Mouse (Mus musculus): ENCODE results near the gene Minpp1. TPM values are rescaled to one million over a fixed set of nuclear protein-coding genes. Genes with fewer than 3 reads are reported as not detected.
"Not testable (repeated sequence)": the region's sequence is repeated elsewhere in the genome, so short reads cannot be mapped to it uniquely, and the experiment has no call there.

Gene Minpp1
- polyA plus RNA-seq, 1 experiment from 2014 or later = 51.3 TPM

DNA sequence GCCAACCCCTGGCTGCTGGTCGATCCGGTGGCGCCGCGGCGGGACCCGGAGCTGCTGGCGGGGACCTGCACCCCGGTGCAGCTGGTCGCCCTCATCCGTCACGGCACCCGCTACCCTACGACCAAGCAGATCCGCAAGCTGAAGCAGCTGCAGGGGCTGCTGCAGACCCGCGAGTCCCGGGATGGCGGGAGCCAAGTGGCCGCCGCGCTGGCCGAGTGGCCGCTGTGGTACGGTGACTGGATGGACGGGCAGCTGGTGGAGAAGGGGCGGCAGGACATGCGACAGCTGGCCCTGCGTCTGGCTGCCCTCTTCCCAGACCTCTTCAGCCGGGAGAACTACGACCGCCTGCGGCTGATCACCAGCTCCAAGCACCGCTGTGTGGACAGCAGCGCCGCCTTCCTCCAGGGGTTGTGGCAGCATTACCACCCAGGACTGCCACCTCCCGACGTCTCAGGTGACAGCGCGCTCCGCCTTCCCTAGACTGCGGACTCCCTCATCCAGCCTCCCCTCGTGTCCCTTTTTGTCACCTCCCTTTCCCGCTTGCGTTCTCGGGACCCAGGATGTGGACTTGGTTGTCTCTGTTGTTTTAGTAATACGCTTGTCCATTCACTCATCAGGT lies 646 bp downstream of the Minpp1 start:
- not testable (repeated sequence) for H3K27me3 ChIP-seq (ENCODE audit: control insufficient read depth, insufficient read depth, low read depth, low read length); H3K36me3 ChIP-seq (ENCODE audit: control insufficient read depth, insufficient read depth, low read length); H3K9me3 ChIP-seq (ENCODE audit: control insufficient read depth, low read length)
- H3K4me1 ChIP-seq (replicated peaks; ENCODE audit: control insufficient read depth, insufficient read depth, low read length) = peaks cover 18% of the 10 kb centered on the region
- peak overlapping the region; percentile 90 for H3K4me2 ChIP-seq (ENCODE audit: low read depth, low read length)
- H3K27ac ChIP-seq (ENCODE audit: low read length) = peak overlapping the region; percentile 82
- peak; percentile 91 for ATAC-seq (ENCODE audit: low read depth)
- H3K4me3 ChIP-seq (ENCODE audit: low read length) = peak overlapping the region; percentile 87
- under 1% methylated on average over 33 of the region's 47 CpGs for WGBS
- peak overlapping the region; percentile 86 for H3K9ac ChIP-seq (ENCODE audit: low read length)

DNA sequence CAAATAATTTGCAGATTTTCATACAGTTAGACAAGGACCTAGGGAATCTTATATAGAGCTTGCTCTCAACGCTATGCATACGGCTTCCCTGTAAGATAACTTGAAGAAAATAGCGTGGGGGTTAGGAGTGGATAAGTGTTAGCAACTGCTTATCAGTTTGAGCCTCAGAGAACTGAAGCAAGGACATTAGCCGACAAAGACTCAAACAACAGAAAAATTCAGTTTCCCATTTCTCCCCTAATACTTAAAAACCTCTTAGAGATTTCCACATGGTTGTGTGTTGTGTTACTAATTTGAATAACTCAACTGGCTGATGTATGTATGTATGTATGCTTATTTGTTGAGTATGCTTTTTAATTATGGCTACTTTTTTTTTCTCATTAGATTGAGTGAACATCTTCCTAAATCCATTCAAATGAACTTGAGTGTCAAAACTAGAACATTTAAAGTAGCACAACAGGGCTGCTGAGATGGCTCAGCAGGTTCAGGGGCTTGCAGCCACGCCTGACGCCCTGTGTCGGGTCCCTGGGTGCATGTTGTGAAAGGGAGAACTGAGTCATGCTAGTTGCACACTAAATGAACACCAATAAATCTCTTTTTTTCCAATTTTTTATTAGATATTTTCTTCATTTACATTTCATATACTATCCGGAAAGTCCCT lies 2.2 kb downstream of the Minpp1 start:
- Histone ChIP-seq H3K4me3 (ENCODE audit: low read length) (peak overlapping the region; percentile 87; the same call in 1 of the 2 replicates), H3K36me3 (ENCODE audit: control insufficient read depth, insufficient read depth, low read length) (peaks cover 3% of the 10 kb centered on the region; the same call in 1 of the 2 replicates)

DNA sequence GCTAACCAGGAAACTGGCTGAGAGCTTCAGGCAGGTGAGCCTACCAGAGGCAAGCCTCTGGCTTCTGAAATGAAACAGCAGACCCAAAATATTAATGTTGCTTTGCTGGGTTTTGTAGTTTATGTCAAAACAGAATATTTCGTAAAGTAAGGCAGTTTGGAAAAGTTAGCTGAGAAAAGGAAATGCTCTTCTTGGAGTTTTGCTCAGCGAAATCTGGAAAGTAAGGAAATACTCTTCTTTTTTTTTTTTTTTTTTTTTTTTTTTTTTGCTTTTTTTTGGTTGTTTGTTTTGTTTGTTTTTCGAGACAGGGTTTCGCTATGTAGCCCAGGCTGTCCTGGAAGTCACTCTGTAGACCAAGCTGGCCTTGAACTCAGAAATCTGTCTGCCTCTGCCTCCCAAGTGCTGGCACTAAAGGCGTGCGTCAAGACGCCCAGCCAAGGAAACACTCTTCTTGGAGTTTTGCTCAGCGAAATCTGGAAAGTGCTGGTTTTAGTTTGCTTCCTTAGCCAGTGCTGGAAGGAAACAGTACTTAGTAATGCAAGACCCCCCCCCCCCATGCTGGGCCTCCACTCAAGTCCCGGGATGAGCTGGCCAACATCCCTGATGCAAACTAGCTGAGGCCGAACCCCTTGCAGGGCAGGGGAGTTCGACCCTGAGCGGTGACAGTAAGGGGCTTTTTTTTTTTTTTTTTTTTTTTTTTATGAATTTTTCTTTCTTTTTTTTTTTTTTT lies 3.8 kb downstream of the Minpp1 start:
- Histone ChIP-seq H3K9me3 (ENCODE audit: control insufficient read depth, low read length) (no peaks in the 10 kb centered on the region), H3K4me2 (ENCODE audit: low read depth, low read length) (no peak overlapping the region)

More for the DNA sequence above, 2.2 kb downstream of the Minpp1 start:
- no peaks in the 10 kb centered on the region for H3K9me3 ChIP-seq (ENCODE audit: control insufficient read depth, low read length)
- no peaks in the 10 kb centered on the region for H3K27me3 ChIP-seq (ENCODE audit: control insufficient read depth, insufficient read depth, low read depth, low read length)
- H3K27ac ChIP-seq (ENCODE audit: low read length) = no peak overlapping the region
- H3K4me2 ChIP-seq (ENCODE audit: low read depth, low read length) = peak overlapping the region; percentile 90; the same call in 1 of the 2 replicates
- WGBS = 80% methylated on average over 8 of the region's 8 CpGs
- peaks cover 18% of the 10 kb centered on the region for H3K4me1 ChIP-seq (replicated peaks; ENCODE audit: control insufficient read depth, insufficient read depth, low read length)
- H3K9ac ChIP-seq (ENCODE audit: low read length) = 0 out of 2 replicates have a peak overlapping the region, but pooled peaks have one; percentile 24
- ATAC-seq (ENCODE audit: low read depth) = no peak

DNA sequence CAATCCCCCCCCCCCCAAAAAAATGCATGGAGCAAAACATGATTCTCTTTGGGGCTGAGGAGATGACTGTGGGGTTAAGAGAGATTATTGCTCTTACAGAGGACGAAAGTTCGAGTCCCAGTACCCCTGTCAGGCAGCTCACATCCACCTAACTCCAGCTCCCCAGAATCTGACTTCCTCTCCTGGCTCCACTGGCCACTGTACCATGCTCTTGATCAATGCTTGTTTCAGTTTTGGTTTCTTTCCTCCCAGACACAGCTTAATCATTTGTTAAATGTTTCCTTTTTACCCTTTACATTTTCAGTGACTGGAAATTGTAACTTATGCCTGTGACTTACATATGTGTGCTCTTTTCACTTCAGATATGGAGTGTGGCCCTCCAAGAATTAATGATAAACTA lies 5.4 kb downstream of the Minpp1 start:
- H3K4me1 ChIP-seq (replicated peaks; ENCODE audit: control insufficient read depth, insufficient read depth, low read length) = peaks cover 12% of the 10 kb centered on the region
- H3K9ac ChIP-seq (ENCODE audit: low read length) = no peak overlapping the region
- H3K9me3 ChIP-seq (ENCODE audit: control insufficient read depth, low read length) = no peaks in the 10 kb centered on the region
- peaks cover 6% of the 10 kb centered on the region; the same call in 1 of the 2 replicates for H3K36me3 ChIP-seq (ENCODE audit: control insufficient read depth, insufficient read depth, low read length)
- 100% methylated on average over 2 of the region's 2 CpGs for WGBS
- no peaks in the 10 kb centered on the region for H3K27me3 ChIP-seq (ENCODE audit: control insufficient read depth, insufficient read depth, low read depth, low read length)
- H3K27ac ChIP-seq (ENCODE audit: low read length) = no peak overlapping the region
- no peak for ATAC-seq (ENCODE audit: low read depth)
- H3K4me2 ChIP-seq (ENCODE audit: low read depth, low read length) = no peak overlapping the region
- no peak overlapping the region for H3K4me3 ChIP-seq (ENCODE audit: low read length)

More for the DNA sequence above, 3.8 kb downstream of the Minpp1 start:
- no peak for ATAC-seq (ENCODE audit: low read depth)
- no peak overlapping the region for H3K9ac ChIP-seq (ENCODE audit: low read length)
- no peaks in the 10 kb centered on the region for H3K27me3 ChIP-seq (ENCODE audit: control insufficient read depth, insufficient read depth, low read depth, low read length)
- H3K4me1 ChIP-seq (replicated peaks; ENCODE audit: control insufficient read depth, insufficient read depth, low read length) = peaks cover 18% of the 10 kb centered on the region
- peaks cover 3% of the 10 kb centered on the region; the same call in 1 of the 2 replicates for H3K36me3 ChIP-seq (ENCODE audit: control insufficient read depth, insufficient read depth, low read length)
- H3K27ac ChIP-seq (ENCODE audit: low read length) = no peak overlapping the region
- H3K4me3 ChIP-seq (ENCODE audit: low read length) = no peak overlapping the region
- WGBS = 86% methylated on average over 12 of the region's 12 CpGs

DNA sequence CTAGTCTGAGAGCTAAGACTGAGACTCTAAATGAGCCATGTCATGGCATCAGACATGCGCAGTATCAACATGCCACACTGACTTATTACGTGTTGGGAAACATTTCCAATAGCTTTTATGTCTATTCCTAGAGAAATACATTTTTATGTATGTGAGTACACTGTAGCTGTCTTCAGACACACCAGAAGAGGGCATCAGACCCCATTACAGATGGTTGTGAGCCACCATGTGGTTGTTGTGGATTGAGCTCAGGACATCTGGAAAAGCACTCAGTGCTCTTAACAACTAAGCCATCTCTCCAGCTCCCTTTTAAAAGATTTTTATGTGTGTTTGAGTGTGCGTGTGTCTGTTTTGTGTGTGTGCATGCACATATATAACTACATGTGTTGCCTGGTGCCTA lies 6.8 kb downstream of the Minpp1 start:
- Histone ChIP-seq H3K4me3 (ENCODE audit: low read length) (no peak overlapping the region), H3K36me3 (ENCODE audit: control insufficient read depth, insufficient read depth, low read length) (peaks cover 6% of the 10 kb centered on the region; the same call in 1 of the 2 replicates), H3K4me2 (ENCODE audit: low read depth, low read length) (no peak overlapping the region), H3K9ac (ENCODE audit: low read length) (no peak overlapping the region), H3K9me3 (ENCODE audit: control insufficient read depth, low read length) (no peaks in the 10 kb centered on the region), H3K27me3 (ENCODE audit: control insufficient read depth, insufficient read depth, low read depth, low read length) (no peaks in the 10 kb centered on the region), H3K4me1 (replicated peaks; ENCODE audit: control insufficient read depth, insufficient read depth, low read length) (peaks cover 3% of the 10 kb centered on the region), H3K27ac (ENCODE audit: low read length) (no peak overlapping the region)
- WGBS = 92% methylated on average over 3 of the region's 3 CpGs
- ATAC-seq (ENCODE audit: low read depth) = no peak

DNA sequence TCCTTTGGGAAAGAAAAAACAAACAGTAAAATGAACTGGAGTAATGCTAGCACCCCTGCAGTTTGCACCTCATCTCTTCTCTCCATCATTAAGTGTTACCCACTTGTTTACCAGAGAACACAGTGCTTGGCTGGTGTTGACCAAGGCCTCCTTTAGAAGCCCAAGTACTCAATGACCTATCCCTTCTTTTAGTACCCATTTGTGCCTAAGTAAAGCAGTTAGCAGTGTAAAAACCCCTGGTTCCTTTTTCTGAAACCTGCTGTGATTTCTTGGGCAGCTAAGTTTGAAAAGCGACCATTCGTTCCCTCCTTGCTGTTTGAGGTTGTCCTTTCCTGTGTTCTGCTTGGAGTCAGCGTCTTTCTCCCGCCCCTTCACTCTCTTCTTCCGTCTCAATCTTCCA lies 7.4 kb downstream of the Minpp1 start:
- H3K9me3 ChIP-seq (ENCODE audit: control insufficient read depth, low read length) = no peaks in the 10 kb centered on the region
- H3K27me3 ChIP-seq (ENCODE audit: control insufficient read depth, insufficient read depth, low read depth, low read length) = no peaks in the 10 kb centered on the region
- no peak overlapping the region for H3K4me2 ChIP-seq (ENCODE audit: low read depth, low read length)
- no peak overlapping the region for H3K9ac ChIP-seq (ENCODE audit: low read length)
- no peak overlapping the region for H3K4me3 ChIP-seq (ENCODE audit: low read length)
- no peak overlapping the region for H3K27ac ChIP-seq (ENCODE audit: low read length)
- WGBS = 88% methylated on average over 5 of the region's 5 CpGs
- no peaks in the 10 kb centered on the region for H3K4me1 ChIP-seq (replicated peaks; ENCODE audit: control insufficient read depth, insufficient read depth, low read length)
- ATAC-seq (ENCODE audit: low read depth) = no peak
- peaks cover 6% of the 10 kb centered on the region; the same call in 1 of the 2 replicates for H3K36me3 ChIP-seq (ENCODE audit: control insufficient read depth, insufficient read depth, low read length)

DNA sequence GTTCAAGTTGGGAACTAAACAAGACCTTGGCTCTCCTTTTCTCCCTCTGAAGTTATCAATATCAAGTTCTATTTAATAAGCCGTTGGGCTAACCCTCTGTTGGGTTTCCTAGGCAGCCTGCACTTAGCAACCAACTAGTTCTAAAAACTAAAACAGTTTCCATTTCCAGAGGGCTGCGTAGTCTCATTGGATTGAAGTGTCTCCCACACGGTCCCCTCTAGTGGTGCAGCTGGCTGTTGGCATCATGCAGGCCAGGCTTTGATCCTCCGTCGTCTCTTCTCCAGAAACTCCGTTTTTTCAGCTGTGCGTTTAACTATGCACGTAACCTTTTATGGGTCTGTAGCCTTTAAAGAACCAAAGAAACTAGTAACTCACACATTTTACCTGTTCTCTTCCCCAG lies 7.9 kb downstream of the Minpp1 start:
- H3K9ac ChIP-seq (ENCODE audit: low read length) = no peak overlapping the region
- WGBS = 79% methylated on average over 8 of the region's 8 CpGs

DNA sequence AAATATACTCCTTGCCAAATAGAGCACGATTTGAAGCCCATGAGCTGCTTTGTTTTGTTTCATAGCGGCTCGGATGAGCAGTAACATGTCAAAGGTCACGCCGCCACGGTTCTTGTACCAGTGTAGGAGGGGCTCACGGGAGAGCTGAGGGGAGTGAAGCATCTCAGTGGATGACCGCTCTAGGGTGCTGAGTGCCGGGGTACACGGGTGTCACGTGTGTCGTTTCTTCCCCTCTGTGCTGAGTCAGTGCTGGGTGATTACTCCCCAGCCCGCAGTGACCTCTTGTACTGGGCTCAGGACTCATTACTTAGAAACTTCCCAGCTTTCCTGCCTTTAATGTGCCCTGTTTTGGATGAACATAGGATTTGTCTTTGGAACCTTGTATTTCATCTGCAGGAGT lies 9.0 kb downstream of the Minpp1 start:
- Histone ChIP-seq H3K27ac (ENCODE audit: low read length) (no peak overlapping the region), H3K36me3 (ENCODE audit: control insufficient read depth, insufficient read depth, low read length) (peaks cover 8% of the 10 kb centered on the region), H3K4me1 (replicated peaks; ENCODE audit: control insufficient read depth, insufficient read depth, low read length) (no peaks in the 10 kb centered on the region), H3K27me3 (ENCODE audit: control insufficient read depth, insufficient read depth, low read depth, low read length) (no peaks in the 10 kb centered on the region), H3K9me3 (ENCODE audit: control insufficient read depth, low read length) (no peaks in the 10 kb centered on the region), H3K9ac (ENCODE audit: low read length) (no peak overlapping the region), H3K4me2 (ENCODE audit: low read depth, low read length) (no peak overlapping the region), H3K4me3 (ENCODE audit: low read length) (no peak overlapping the region)
- ATAC-seq (ENCODE audit: low read depth) = no peak
- 84% methylated on average over 13 of the region's 13 CpGs for WGBS

More for the DNA sequence above, 7.9 kb downstream of the Minpp1 start:
- Histone ChIP-seq H3K36me3 (ENCODE audit: control insufficient read depth, insufficient read depth, low read length) (peaks cover 6% of the 10 kb centered on the region), H3K4me2 (ENCODE audit: low read depth, low read length) (no peak overlapping the region), H3K4me1 (replicated peaks; ENCODE audit: control insufficient read depth, insufficient read depth, low read length) (no peaks in the 10 kb centered on the region), H3K27me3 (ENCODE audit: control insufficient read depth, insufficient read depth, low read depth, low read length) (no peaks in the 10 kb centered on the region), H3K4me3 (ENCODE audit: low read length) (no peak overlapping the region), H3K27ac (ENCODE audit: low read length) (no peak overlapping the region), H3K9me3 (ENCODE audit: control insufficient read depth, low read length) (no peaks in the 10 kb centered on the region)
- no peak for ATAC-seq (ENCODE audit: low read depth)

DNA sequence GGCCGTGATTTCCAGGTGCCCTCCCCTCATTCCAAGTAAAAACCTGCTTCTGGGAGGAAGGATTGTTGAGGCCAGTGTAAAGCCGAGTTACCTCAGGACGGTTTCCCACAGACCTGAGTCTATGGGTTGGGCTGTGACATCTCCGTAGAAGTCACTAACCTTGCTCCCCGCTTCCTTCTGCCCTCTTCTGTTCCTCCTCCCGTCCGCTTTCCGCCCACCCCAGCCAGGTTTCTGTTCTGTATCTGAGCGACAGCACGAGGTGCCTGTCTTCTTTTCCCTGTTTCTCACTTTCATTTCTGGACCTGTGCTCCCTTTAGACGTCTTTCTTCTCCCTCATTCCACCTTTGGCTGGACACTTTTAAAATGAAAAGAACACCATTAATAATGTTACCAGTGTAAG lies 9.5 kb downstream of the Minpp1 start:
- no peak overlapping the region for H3K4me3 ChIP-seq (ENCODE audit: low read length)
- H3K4me2 ChIP-seq (ENCODE audit: low read depth, low read length) = no peak overlapping the region
- H3K9me3 ChIP-seq (ENCODE audit: control insufficient read depth, low read length) = no peaks in the 10 kb centered on the region
- no peaks in the 10 kb centered on the region for H3K27me3 ChIP-seq (ENCODE audit: control insufficient read depth, insufficient read depth, low read depth, low read length)
- peaks cover 8% of the 10 kb centered on the region for H3K36me3 ChIP-seq (ENCODE audit: control insufficient read depth, insufficient read depth, low read length)
- no peak for ATAC-seq (ENCODE audit: low read depth)
- WGBS = 88% methylated on average over 11 of the region's 11 CpGs
- H3K27ac ChIP-seq (ENCODE audit: low read length) = no peak overlapping the region
- no peak overlapping the region for H3K9ac ChIP-seq (ENCODE audit: low read length)
- H3K4me1 ChIP-seq (replicated peaks; ENCODE audit: control insufficient read depth, insufficient read depth, low read length) = no peaks in the 10 kb centered on the region

Data from lung, embryonic 16.5 days (tissue).